Mouse (Mus musculus) ZHBTc4 (cell line): Measurements from ENCODE around the gene Htr7.

Experiments
- DNase-seq: peaks from one replicate; pipeline ENCODE4 v3.0.0-alpha.2; 2011; ENCODE audit warnings: low read depth, low spot score

Htr7 gene

GRCm38 (mm10) chr19:35957656-35958055 is 99.7 kb downstream of the Htr7 start:
- no peak for DNase-seq

- no peak for DNase-seq
Observed at GRCm38 (mm10) chr19:35955698-35956097, 101.6 kb downstream of the Htr7 start.

GRCm38 (mm10) chr19:35949888-35950287 is 107.4 kb downstream of the Htr7 start:
- no peak for DNase-seq

GRCm38 (mm10) chr19:35924961-35925495 is 132.3 kb downstream of the Htr7 start:
- DNase-seq = no peak

GRCm38 (mm10) chr19:35924418-35924817 is 132.9 kb downstream of the Htr7 start:
- DNase-seq = no peak
